Mouse (Mus musculus) heart, adult 2 months (tissue): ENCODE results near the gene Slc38a3. TPM values are rescaled to one million over a fixed set of nuclear protein-coding genes. Genes with fewer than 3 reads are reported as not detected.

ENCODE experiments used
- DNase-seq, 2 experiments: peaks; one replicate each; pipeline ENCODE4 v3.0.0; 2021
- H3K27ac ChIP-seq: fragments of 200-600 bp; 2 replicates; pipeline ENCODE4 v1.8.1; 2022
- H3K27me3 ChIP-seq: fragments of 200-500 bp; 2 replicates; pipeline ENCODE4 v1.6.1; 2012; ENCODE audit warnings: mild to moderate bottlenecking, low read length, inconsistent platforms, mixed read lengths; ENCODE audit not compliant: control insufficient read depth, insufficient read depth
- H3K36me3 ChIP-seq: fragments of 200-500 bp; 2 replicates; pipeline ENCODE4 v1.6.1; 2012; ENCODE audit warnings: low read length, inconsistent platforms; ENCODE audit not compliant: control insufficient read depth, insufficient read depth
- H3K4me1 ChIP-seq: fragments of 200-500 bp; 2 replicates; pipeline ENCODE4 v1.6.1; 2011; ENCODE audit warnings: low read length; ENCODE audit not compliant: control insufficient read depth, insufficient read depth
- H3K4me3 ChIP-seq: fragments of 200-600 bp; 2 replicates; pipeline ENCODE4 v1.8.1; 2022
- H3K79me2 ChIP-seq: fragments of 200-500 bp; replicated peaks from 2 replicates; pipeline ENCODE4 v1.6.1; 2012; ENCODE audit warnings: mild to moderate bottlenecking, inconsistent platforms, low read length, moderate library complexity, mixed read lengths; ENCODE audit not compliant: control insufficient read depth, insufficient read depth
- H3K9ac ChIP-seq: fragments of 200-500 bp; 2 replicates; pipeline ENCODE4 v1.6.1; 2012; ENCODE audit warnings: low read depth, mild to moderate bottlenecking, control low read depth, inconsistent platforms, low read length, mixed read lengths
- CTCF ChIP-seq: fragments of 200-600 bp; IDR thresholded peaks from 2 replicates; pipeline ENCODE4 v1.8.1; 2022; ENCODE audit warnings: antibody characterized with exemption, mild to moderate bottlenecking, moderate library complexity
- EP300 ChIP-seq: fragments of 200-500 bp; IDR thresholded peaks from 2 replicates; pipeline ENCODE4 v1.6.1; 2011; ENCODE audit warnings: low read depth, low read length, control low read depth; ENCODE audit not compliant: insufficient read depth
- POLR2A ChIP-seq: fragments of 200-500 bp; IDR thresholded peaks from 2 replicates; pipeline ENCODE4 v1.6.1; 2011; ENCODE audit warnings: mild to moderate bottlenecking, low read depth, low read length, control low read depth; ENCODE audit not compliant: insufficient read depth
- WGBS: fragments of 180-500 bp; shearing (Covaris S2); methylation state at CpG from one replicate; pipeline ENCODE4 v1.1.7; 2018; 5-methylcytosine and 5-hydroxymethylcytosine counted together
- intact Hi-C: fragments of 180-260 bp; cut with DNase I; formaldehyde crosslinking; loops from one replicate; pipeline ENCODE4 v1.15.1; 2025
- polyA plus RNA-seq: library from polyadenylated mRNA; depleted of rRNA; stranded (reverse); fragments of >200 nt; gene quantifications from 2 replicates; pipeline ENCODE4 v1.2.3, GENCODE M21; 2012
- total RNA-seq, 2 experiments: library from RNA; stranded (reverse); gene quantifications; 2 replicates each; pipeline ENCODE4 v1.2.3; 2021

Gene Slc38a3
- total and polyA plus RNA-seq, 3 experiments, result 71.5 to 162 (median 88.3) TPM

DNA sequence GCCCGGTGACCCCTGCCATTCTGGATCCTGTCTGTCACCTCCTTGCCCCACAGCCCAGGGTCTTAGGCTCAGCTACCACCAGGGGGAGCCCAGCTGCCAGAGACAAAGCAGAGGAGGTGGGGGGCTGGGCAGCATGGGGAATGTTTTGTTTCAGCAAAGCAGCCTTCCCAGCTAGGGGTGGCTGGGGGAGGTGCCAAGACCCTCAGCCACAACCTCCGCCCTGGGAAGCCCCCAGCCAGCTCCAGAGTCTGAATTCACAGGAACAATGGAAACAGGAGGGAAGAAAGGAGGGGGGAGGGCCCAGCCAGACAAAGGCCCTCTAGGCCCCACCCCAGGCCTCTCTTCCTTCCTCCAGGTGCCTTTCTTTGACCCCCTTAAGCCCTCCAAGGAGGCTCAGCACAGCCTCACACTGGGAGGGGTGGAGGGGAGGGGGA, 42.5 kb downstream of the Slc38a3 start:
- Histone ChIP-seq H3K79me2 (peaks cover 4% of the 10 kb centered on the region), H3K27ac (peak overlapping the region; percentile 87), H3K9ac (peak overlapping the region; percentile 44), H3K27me3 (no peaks in the 10 kb centered on the region), H3K4me3 (peak overlapping the region; percentile 17; the same call in 1 of the 2 replicates), H3K36me3 (peaks cover 10% of the 10 kb centered on the region), H3K4me1 (peaks cover 49% of the 10 kb centered on the region)
- WGBS, result 0% methylated on average over 2 of the region's 2 CpGs
- intact Hi-C loops, result loop anchor here (1.0 kb wide), 1 partner anchor 17 kb away; no protein-coding TSS in a partner anchor
- DNase-seq, result peak; percentile 84 to 87
- peak; percentile 92 for TF ChIP-seq CTCF
- TF ChIP-seq POLR2A, result no peak
- 0 out of 2 replicates have a peak, but pooled peaks have one; percentile 38 for TF ChIP-seq EP300

DNA sequence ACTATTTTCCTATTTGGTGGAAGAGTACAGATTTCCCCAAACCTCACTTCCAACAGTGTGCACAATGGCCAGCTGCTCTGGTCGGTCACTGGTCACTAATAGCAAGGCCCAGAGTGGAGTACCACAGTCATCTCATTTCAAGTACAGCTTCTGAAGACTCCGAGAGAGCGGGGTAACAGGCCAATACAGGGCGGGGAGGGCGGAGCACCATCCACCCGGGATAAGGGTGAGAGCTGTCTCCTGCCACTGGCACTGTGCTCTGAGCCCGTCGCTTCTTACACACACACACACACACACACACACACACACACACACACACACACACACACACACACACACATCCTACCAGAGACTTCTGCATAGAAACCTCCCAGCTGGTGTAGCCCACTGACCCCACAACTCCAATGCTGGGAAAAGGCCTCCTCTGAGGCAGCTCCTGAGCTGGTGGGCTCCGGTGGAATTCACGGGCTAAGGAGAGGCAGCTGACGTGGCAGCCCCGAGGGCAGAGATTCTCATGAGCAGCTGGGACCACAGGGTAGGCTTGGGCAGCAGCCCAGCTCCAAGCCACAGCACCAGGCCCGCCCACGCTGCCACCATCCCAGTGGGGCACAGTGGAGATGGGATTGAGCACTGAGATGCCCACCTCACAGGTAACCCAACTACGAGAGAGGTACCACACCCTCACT, 43.0 kb downstream of the Slc38a3 start:
- peak overlapping the region; percentile 17; the same call in 1 of the 2 replicates for H3K4me3 ChIP-seq
- DNase-seq, result peak; percentile 17 to 33

DNA sequence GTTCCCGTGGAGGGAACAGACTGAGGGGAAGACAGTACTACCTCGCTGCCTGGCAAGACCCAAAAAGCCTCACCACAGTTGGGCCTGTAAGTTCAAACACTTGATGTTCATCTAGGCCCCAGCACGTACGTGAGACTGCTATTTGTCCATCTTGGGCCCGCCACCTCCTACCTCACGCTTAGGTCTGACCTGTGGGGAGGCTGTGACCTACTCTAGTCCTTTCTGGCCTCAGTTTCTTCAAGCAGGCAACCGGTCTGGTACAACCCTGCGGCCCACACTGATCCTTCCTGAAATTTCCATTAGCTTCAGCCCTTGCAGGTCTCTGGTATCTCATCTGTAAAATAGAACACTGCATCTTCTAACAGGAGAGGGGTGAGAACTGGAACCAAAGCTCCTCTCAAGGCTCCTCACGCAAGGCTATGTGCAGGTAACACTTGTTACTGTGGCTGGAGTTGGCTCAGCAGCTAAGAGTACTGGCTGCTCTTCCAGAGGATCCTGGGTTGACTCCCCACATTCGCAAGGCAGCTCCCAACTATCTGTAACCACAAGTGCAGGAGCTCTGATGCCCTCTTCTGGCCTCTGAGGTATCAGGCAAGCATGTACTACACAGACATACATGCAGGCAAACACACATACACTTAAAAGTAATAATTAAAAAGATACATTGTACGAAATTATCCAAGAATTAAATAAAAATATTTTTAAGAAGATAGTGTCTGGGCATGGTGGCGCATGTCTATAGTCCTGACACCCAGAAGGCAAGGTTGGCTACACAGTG, 43.8 kb downstream of the Slc38a3 start:
- Histone ChIP-seq H3K9ac (no peak overlapping the region), H3K27me3 (no peaks in the 10 kb centered on the region), H3K36me3 (peaks cover 12% of the 10 kb centered on the region), H3K4me3 (no peak overlapping the region; the same call in 1 of the 2 replicates), H3K4me1 (peaks cover 50% of the 10 kb centered on the region), H3K27ac (peak overlapping the region; percentile 89), H3K79me2 (peaks cover 4% of the 10 kb centered on the region)
- intact Hi-C loops, result loop anchor here (1.0 kb wide), 1 partner anchor 19 kb away; no protein-coding TSS in a partner anchor
- 71% methylated on average over 12 of the region's 12 CpGs for WGBS
- DNase-seq, result peak; percentile 24 to 31
- peak; percentile 53 for TF ChIP-seq CTCF
- TF ChIP-seq POLR2A, result no peak

More for the DNA sequence above, 43.0 kb downstream of the Slc38a3 start:
- WGBS, result 31% methylated on average over 15 of the region's 15 CpGs
- H3K27ac ChIP-seq, result peak overlapping the region; percentile 89
- H3K36me3 ChIP-seq, result peaks cover 12% of the 10 kb centered on the region
- no peak for TF ChIP-seq POLR2A
- no peaks in the 10 kb centered on the region for H3K27me3 ChIP-seq
- peaks cover 46% of the 10 kb centered on the region for H3K4me1 ChIP-seq
- intact Hi-C loops, result loop anchor here (1.0 kb wide), 1 partner anchor 18 kb away; no protein-coding TSS in a partner anchor
- H3K79me2 ChIP-seq, result peaks cover 4% of the 10 kb centered on the region
- peak overlapping the region; percentile 44 for H3K9ac ChIP-seq

- WGBS, result 48% methylated on average over 3 of the region's 3 CpGs
- peaks cover 14% of the 10 kb centered on the region for H3K36me3 ChIP-seq
Observed at GRCm38 (mm10) chr9:107624951-107625350, 44.4 kb downstream of the Slc38a3 start.

DNA sequence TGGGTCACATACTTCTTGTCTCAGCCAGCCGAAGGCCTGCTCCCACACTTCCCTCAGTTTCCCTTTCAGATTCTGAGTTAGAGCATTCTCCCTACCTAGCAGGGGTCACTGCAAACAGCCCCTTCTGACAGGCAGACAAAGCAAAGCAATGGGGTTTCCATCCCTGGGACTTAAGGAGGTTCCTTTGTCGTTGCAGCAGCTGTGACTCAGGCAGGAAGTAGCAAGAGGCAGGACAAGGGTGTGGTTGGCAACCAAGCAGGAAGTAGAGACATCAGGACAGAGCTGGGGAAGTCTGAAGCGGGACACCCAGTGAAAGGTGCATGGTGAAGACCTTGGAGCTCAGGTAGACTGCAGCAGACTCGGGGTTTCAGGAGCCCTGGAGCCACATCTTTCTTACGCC, 44.8 kb downstream of the Slc38a3 start:
- H3K9ac ChIP-seq, result peak overlapping the region; percentile 37
- peak; percentile 60 to 78 for DNase-seq
- peak overlapping the region; percentile 29 for H3K4me3 ChIP-seq
- TF ChIP-seq EP300 (peak; percentile 95), POLR2A (peak; percentile 65), CTCF (no peak)
- intact Hi-C loops, result no loop called here
- H3K27ac ChIP-seq, result peak overlapping the region; percentile 89
- H3K27me3 ChIP-seq, result no peaks in the 10 kb centered on the region
- H3K79me2 ChIP-seq, result peaks cover 4% of the 10 kb centered on the region
- peaks cover 59% of the 10 kb centered on the region for H3K4me1 ChIP-seq
- peaks cover 12% of the 10 kb centered on the region for H3K36me3 ChIP-seq
- WGBS, result 36% methylated on average over 5 of the region's 5 CpGs

More at GRCm38 (mm10) chr9:107624951-107625350, 44.4 kb downstream of the Slc38a3 start:
- no peak for DNase-seq
- peak overlapping the region; percentile 29; the same call in 1 of the 2 replicates for H3K4me3 ChIP-seq
- H3K27ac ChIP-seq, result peak overlapping the region; percentile 89
- no peaks in the 10 kb centered on the region for H3K27me3 ChIP-seq
- H3K79me2 ChIP-seq, result peaks cover 4% of the 10 kb centered on the region
- intact Hi-C loops, result no loop called here
- H3K4me1 ChIP-seq, result peaks cover 55% of the 10 kb centered on the region
- H3K9ac ChIP-seq, result peak overlapping the region; percentile 37
- no peak for TF ChIP-seq POLR2A
- TF ChIP-seq EP300, result no peak
- no peak for TF ChIP-seq CTCF

DNA sequence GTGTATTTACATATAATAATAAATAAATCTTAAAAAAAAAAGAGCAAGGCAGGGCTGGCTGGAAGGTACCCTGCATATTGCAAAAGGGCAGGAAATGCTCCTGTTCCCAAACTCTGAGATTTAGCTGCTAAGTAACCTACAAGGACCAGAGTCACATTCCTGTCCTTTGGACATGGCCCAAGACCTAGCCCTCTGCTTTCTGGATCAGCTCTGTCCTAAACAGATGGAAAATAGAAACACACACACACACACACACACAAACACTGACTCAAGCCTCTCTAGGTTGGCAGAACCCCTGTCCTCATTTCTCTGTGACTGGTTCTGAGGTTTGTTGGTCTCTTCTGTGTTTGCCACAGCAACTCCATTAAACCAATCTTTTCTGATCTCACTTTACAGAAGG, 48.4 kb downstream of the Slc38a3 start:
- intact Hi-C loops, result no loop called here
- Histone ChIP-seq H3K9ac (no peak overlapping the region), H3K27me3 (no peaks in the 10 kb centered on the region), H3K36me3 (peaks cover 23% of the 10 kb centered on the region), H3K4me1 (peaks cover 56% of the 10 kb centered on the region), H3K4me3 (no peak overlapping the region), H3K79me2 (no peaks in the 10 kb centered on the region; the same call in 1 of the 2 replicates), H3K27ac (peak overlapping the region; percentile 42)
- DNase-seq, result no peak
- TF ChIP-seq POLR2A (no peak), EP300 (no peak), CTCF (no peak)
